Mouse (Mus musculus): ENCODE measurements around the gene Cldn11. TPM values are rescaled to one million over a fixed set of nuclear protein-coding genes. Genes with fewer than 3 reads are reported as not detected.

Cldn11 gene
- polyA plus RNA-seq, 1 experiment = 0.85 TPM

- Histone ChIP-seq H3K9me3 (replicated peaks; ENCODE audit: control insufficient read depth, insufficient read depth, low read length, poor library complexity, severe bottlenecking) (no peaks in the 10 kb centered on the region), H3K4me1 (ENCODE audit: control insufficient read depth, insufficient read depth, low read length) (no peaks in the 10 kb centered on the region), H3K4me3 (ENCODE audit: low read depth, low read length) (no peak overlapping the region), H3K36me3 (ENCODE audit: control insufficient read depth, insufficient read depth, low read length, poor library complexity, severe bottlenecking) (no peaks in the 10 kb centered on the region), H3K27me3 (ENCODE audit: control insufficient read depth, insufficient read depth, low read length, poor library complexity, severe bottlenecking) (no peaks in the 10 kb centered on the region), H3K9ac (ENCODE audit: low read depth, poor library complexity, severe bottlenecking) (no peak overlapping the region), H3K27ac (ENCODE audit: insufficient read depth, low read length) (no peak overlapping the region)
- TF ChIP-seq POLR2A (IDR thresholded peaks at IDR 0.05; ENCODE audit: insufficient read depth, low read length) (no peak), EP300 (IDR thresholded peaks at IDR 0.05; ENCODE audit: insufficient read depth, low read depth, low read length) (no peak), CTCF (IDR thresholded peaks at IDR 0.05; ENCODE audit: low read depth, low read length) (no peak)
Measured at GRCm38 (mm10) chr3:31161336-31161735, 11.6 kb downstream of the Cldn11 start.

GRCm38 (mm10) chr3:31162860-31163259 is 13.1 kb downstream of the Cldn11 start:
- no peaks in the 10 kb centered on the region for H3K36me3 ChIP-seq (ENCODE audit: control insufficient read depth, insufficient read depth, low read length, poor library complexity, severe bottlenecking)
- H3K4me3 ChIP-seq (ENCODE audit: low read depth, low read length) = 0 out of 2 replicates have a peak overlapping the region, but pooled peaks have one; percentile 9
- no peaks in the 10 kb centered on the region for H3K9me3 ChIP-seq (replicated peaks; ENCODE audit: control insufficient read depth, insufficient read depth, low read length, poor library complexity, severe bottlenecking)
- peaks cover 2% of the 10 kb centered on the region for H3K4me1 ChIP-seq (ENCODE audit: control insufficient read depth, insufficient read depth, low read length)
- no peak for TF ChIP-seq POLR2A (IDR thresholded peaks at IDR 0.05; ENCODE audit: insufficient read depth, low read length)
- no peak overlapping the region for H3K27ac ChIP-seq (ENCODE audit: insufficient read depth, low read length)
- H3K27me3 ChIP-seq (ENCODE audit: control insufficient read depth, insufficient read depth, low read length, poor library complexity, severe bottlenecking) = no peaks in the 10 kb centered on the region
- no peak overlapping the region for H3K9ac ChIP-seq (ENCODE audit: low read depth, poor library complexity, severe bottlenecking)

GRCm38 (mm10) chr3:31165803-31166202 is 16.1 kb downstream of the Cldn11 start:
- H3K27ac ChIP-seq (ENCODE audit: insufficient read depth, low read length) = no peak overlapping the region
- no peak overlapping the region for H3K4me3 ChIP-seq (ENCODE audit: low read depth, low read length)
- H3K9ac ChIP-seq (ENCODE audit: low read depth, poor library complexity, severe bottlenecking) = no peak overlapping the region
- H3K27me3 ChIP-seq (ENCODE audit: control insufficient read depth, insufficient read depth, low read length, poor library complexity, severe bottlenecking) = no peaks in the 10 kb centered on the region
- TF ChIP-seq POLR2A (IDR thresholded peaks at IDR 0.05; ENCODE audit: insufficient read depth, low read length) (no peak), EP300 (IDR thresholded peaks at IDR 0.05; ENCODE audit: insufficient read depth, low read depth, low read length) (no peak), CTCF (IDR thresholded peaks at IDR 0.05; ENCODE audit: low read depth, low read length) (no peak)
- H3K9me3 ChIP-seq (replicated peaks; ENCODE audit: control insufficient read depth, insufficient read depth, low read length, poor library complexity, severe bottlenecking) = no peaks in the 10 kb centered on the region
- no peaks in the 10 kb centered on the region for H3K36me3 ChIP-seq (ENCODE audit: control insufficient read depth, insufficient read depth, low read length, poor library complexity, severe bottlenecking)
- H3K4me1 ChIP-seq (ENCODE audit: control insufficient read depth, insufficient read depth, low read length) = peaks cover 2% of the 10 kb centered on the region

GRCm38 (mm10) chr3:31166365-31166871 is 16.7 kb downstream of the Cldn11 start:
- H3K27me3 ChIP-seq (ENCODE audit: control insufficient read depth, insufficient read depth, low read length, poor library complexity, severe bottlenecking) = no peaks in the 10 kb centered on the region
- TF ChIP-seq POLR2A (IDR thresholded peaks at IDR 0.05; ENCODE audit: insufficient read depth, low read length) (no peak), CTCF (IDR thresholded peaks at IDR 0.05; ENCODE audit: low read depth, low read length) (no peak), EP300 (IDR thresholded peaks at IDR 0.05; ENCODE audit: insufficient read depth, low read depth, low read length) (no peak)
- no peak overlapping the region for H3K27ac ChIP-seq (ENCODE audit: insufficient read depth, low read length)
- peaks cover 2% of the 10 kb centered on the region for H3K4me1 ChIP-seq (ENCODE audit: control insufficient read depth, insufficient read depth, low read length)
- H3K36me3 ChIP-seq (ENCODE audit: control insufficient read depth, insufficient read depth, low read length, poor library complexity, severe bottlenecking) = no peaks in the 10 kb centered on the region
- no peak overlapping the region for H3K9ac ChIP-seq (ENCODE audit: low read depth, poor library complexity, severe bottlenecking)
- H3K4me3 ChIP-seq (ENCODE audit: low read depth, low read length) = no peak overlapping the region
- H3K9me3 ChIP-seq (replicated peaks; ENCODE audit: control insufficient read depth, insufficient read depth, low read length, poor library complexity, severe bottlenecking) = no peaks in the 10 kb centered on the region

- peaks cover 7% of the 10 kb centered on the region for H3K9me3 ChIP-seq (replicated peaks; ENCODE audit: control insufficient read depth, insufficient read depth, low read length, poor library complexity, severe bottlenecking)
- H3K9ac ChIP-seq (ENCODE audit: low read depth, poor library complexity, severe bottlenecking) = no peak overlapping the region
- H3K4me1 ChIP-seq (ENCODE audit: control insufficient read depth, insufficient read depth, low read length) = no peaks in the 10 kb centered on the region
- no peak overlapping the region for H3K27ac ChIP-seq (ENCODE audit: insufficient read depth, low read length)
- no peaks in the 10 kb centered on the region for H3K36me3 ChIP-seq (ENCODE audit: control insufficient read depth, insufficient read depth, low read length, poor library complexity, severe bottlenecking)
- TF ChIP-seq POLR2A (IDR thresholded peaks at IDR 0.05; ENCODE audit: insufficient read depth, low read length) (no peak), EP300 (IDR thresholded peaks at IDR 0.05; ENCODE audit: insufficient read depth, low read depth, low read length) (no peak), CTCF (IDR thresholded peaks at IDR 0.05; ENCODE audit: low read depth, low read length) (no peak)
- H3K4me3 ChIP-seq (ENCODE audit: low read depth, low read length) = no peak overlapping the region
- H3K27me3 ChIP-seq (ENCODE audit: control insufficient read depth, insufficient read depth, low read length, poor library complexity, severe bottlenecking) = no peaks in the 10 kb centered on the region
Measured at GRCm38 (mm10) chr3:31190342-31190741, 40.6 kb downstream of the Cldn11 start.

- Histone ChIP-seq H3K4me1 (ENCODE audit: control insufficient read depth, insufficient read depth, low read length) (no peaks in the 10 kb centered on the region), H3K36me3 (ENCODE audit: control insufficient read depth, insufficient read depth, low read length, poor library complexity, severe bottlenecking) (no peaks in the 10 kb centered on the region), H3K4me3 (ENCODE audit: low read depth, low read length) (no peak overlapping the region), H3K27me3 (ENCODE audit: control insufficient read depth, insufficient read depth, low read length, poor library complexity, severe bottlenecking) (no peaks in the 10 kb centered on the region), H3K9ac (ENCODE audit: low read depth, poor library complexity, severe bottlenecking) (no peak overlapping the region), H3K27ac (ENCODE audit: insufficient read depth, low read length) (no peak overlapping the region), H3K9me3 (replicated peaks; ENCODE audit: control insufficient read depth, insufficient read depth, low read length, poor library complexity, severe bottlenecking) (peaks cover 7% of the 10 kb centered on the region)
- TF ChIP-seq POLR2A (IDR thresholded peaks at IDR 0.05; ENCODE audit: insufficient read depth, low read length) = no peak
- TF ChIP-seq EP300 (IDR thresholded peaks at IDR 0.05; ENCODE audit: insufficient read depth, low read depth, low read length) = no peak
- no peak for TF ChIP-seq CTCF (IDR thresholded peaks at IDR 0.05; ENCODE audit: low read depth, low read length)
Measured at GRCm38 (mm10) chr3:31191402-31191801, 41.7 kb downstream of the Cldn11 start.
